Mouse (Mus musculus) stomach, postnatal 0 days (tissue): Measurements from ENCODE around the gene Gmds.

Source experiments
- CTCF ChIP-seq: IDR thresholded peaks from 2 replicates; pipeline ENCODE4 v1.5.1; 2016; ENCODE audit warnings: antibody characterized with exemption, low read depth, mild to moderate bottlenecking, moderate library complexity
- EP300 ChIP-seq: optimal IDR thresholded peaks from 2 replicates; pipeline ENCODE3; 2016; ENCODE audit warnings: antibody characterized with exemption

- TF ChIP-seq CTCF, result no peak
- TF ChIP-seq EP300, result peak; percentile 26
These were observed at the start of gene Gmds for GRCm38 (mm10) chr13:32338513-32339365.
